Mouse (Mus musculus) ES-E14 (cell line): ENCODE measurements around the gene Smndc1.

Experiments used
- CHD2 ChIP-seq: IDR thresholded peaks from 2 replicates; pipeline ENCODE4 v1.6.1; 2014; ENCODE audit warnings: mild to moderate bottlenecking, low read depth, low read length, inconsistent platforms
- ZC3H11A ChIP-seq: IDR thresholded peaks from 2 replicates; pipeline ENCODE4 v1.6.1; 2012; ENCODE audit warnings: low read depth, mild to moderate bottlenecking, inconsistent platforms, low read length, borderline replicate concordance

GRCm38 (mm10) chr19:53420924-53421582 lies 30.7 kb upstream of the Smndc1 start:
- TF ChIP-seq ZC3H11A (no peak), CHD2 (peak; percentile 90)
